Mouse (Mus musculus): ENCODE results near the gene Tnrc18. TPM values are rescaled to one million over a fixed set of nuclear protein-coding genes. Genes with fewer than 3 reads are reported as not detected.
A peak's percentile ranks its signal among the peaks of the same experiment; 100 is the strongest.

Gene Tnrc18
- polyA plus RNA-seq, 1 experiment, result 13.9 TPM

GRCm38 (mm10) chr5:142764306-142764705 is 53.2 kb downstream of the Tnrc18 start:
- Histone ChIP-seq H3K4me1 (ENCODE audit: control insufficient read depth, insufficient read depth, low read length) (peaks cover 3% of the 10 kb centered on the region), H3K27me3 (ENCODE audit: control insufficient read depth, insufficient read depth, low read length, poor library complexity, severe bottlenecking) (no peaks in the 10 kb centered on the region), H3K27ac (ENCODE audit: insufficient read depth, low read length) (no peak overlapping the region), H3K9ac (ENCODE audit: low read depth, poor library complexity, severe bottlenecking) (no peak overlapping the region), H3K4me3 (ENCODE audit: low read depth, low read length) (peak overlapping the region; percentile 19), H3K36me3 (ENCODE audit: control insufficient read depth, insufficient read depth, low read length, poor library complexity, severe bottlenecking) (no peaks in the 10 kb centered on the region), H3K9me3 (replicated peaks; ENCODE audit: control insufficient read depth, insufficient read depth, low read length, poor library complexity, severe bottlenecking) (no peaks in the 10 kb centered on the region)
- TF ChIP-seq POLR2A (IDR thresholded peaks at IDR 0.05; ENCODE audit: insufficient read depth, low read length) (no peak), CTCF (IDR thresholded peaks at IDR 0.05; ENCODE audit: low read depth, low read length) (no peak), EP300 (IDR thresholded peaks at IDR 0.05; ENCODE audit: insufficient read depth, low read depth, low read length) (no peak)

DNA sequence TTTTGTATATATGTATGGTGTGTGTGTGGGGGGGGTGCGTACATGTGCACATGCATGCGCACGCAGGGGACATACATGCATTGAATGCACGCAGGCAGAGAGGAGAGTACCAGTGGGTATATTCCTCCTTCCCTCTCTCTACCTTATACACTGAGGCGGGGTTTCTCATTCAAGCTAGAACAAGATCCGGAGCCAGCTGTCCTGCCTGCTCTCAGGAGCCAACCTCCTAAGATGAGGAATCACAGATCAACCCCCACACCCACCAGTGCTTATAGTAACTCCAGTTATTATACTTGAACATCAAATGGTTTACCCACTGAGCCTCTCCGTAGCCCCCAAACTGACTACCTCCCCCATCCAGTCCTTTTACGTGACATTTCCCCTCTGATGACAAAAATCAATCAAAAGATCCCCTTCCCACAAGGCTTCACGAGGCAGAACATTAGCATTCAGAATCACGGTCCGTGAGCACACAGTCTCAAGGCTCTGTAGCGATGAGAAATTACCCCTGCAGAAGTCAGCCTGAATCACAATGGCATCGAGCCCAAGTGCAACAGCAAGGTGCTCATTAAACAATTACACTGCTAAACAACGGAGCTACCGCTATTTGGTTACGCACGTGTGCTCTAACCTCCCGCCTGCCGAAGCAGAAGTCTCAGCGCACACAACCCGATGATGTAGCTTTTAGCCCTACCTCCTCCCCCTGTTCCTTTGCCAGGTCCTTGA is 55.2 kb downstream of the Tnrc18 start:
- Histone ChIP-seq H3K27ac (ENCODE audit: insufficient read depth, low read length) (no peak overlapping the region), H3K27me3 (ENCODE audit: control insufficient read depth, insufficient read depth, low read length, poor library complexity, severe bottlenecking) (no peaks in the 10 kb centered on the region), H3K36me3 (ENCODE audit: control insufficient read depth, insufficient read depth, low read length, poor library complexity, severe bottlenecking) (no peaks in the 10 kb centered on the region), H3K9ac (ENCODE audit: low read depth, poor library complexity, severe bottlenecking) (no peak overlapping the region), H3K4me1 (ENCODE audit: control insufficient read depth, insufficient read depth, low read length) (no peaks in the 10 kb centered on the region), H3K4me3 (ENCODE audit: low read depth, low read length) (no peak overlapping the region), H3K9me3 (replicated peaks; ENCODE audit: control insufficient read depth, insufficient read depth, low read length, poor library complexity, severe bottlenecking) (no peaks in the 10 kb centered on the region)
- TF ChIP-seq CTCF (IDR thresholded peaks at IDR 0.05; ENCODE audit: low read depth, low read length), result no peak
- TF ChIP-seq EP300 (IDR thresholded peaks at IDR 0.05; ENCODE audit: insufficient read depth, low read depth, low read length), result no peak
- TF ChIP-seq POLR2A (IDR thresholded peaks at IDR 0.05; ENCODE audit: insufficient read depth, low read length), result no peak

- Histone ChIP-seq H3K9ac (ENCODE audit: low read depth, poor library complexity, severe bottlenecking) (no peak overlapping the region), H3K9me3 (replicated peaks; ENCODE audit: control insufficient read depth, insufficient read depth, low read length, poor library complexity, severe bottlenecking) (no peaks in the 10 kb centered on the region), H3K27me3 (ENCODE audit: control insufficient read depth, insufficient read depth, low read length, poor library complexity, severe bottlenecking) (no peaks in the 10 kb centered on the region), H3K4me1 (ENCODE audit: control insufficient read depth, insufficient read depth, low read length) (no peaks in the 10 kb centered on the region), H3K36me3 (ENCODE audit: control insufficient read depth, insufficient read depth, low read length, poor library complexity, severe bottlenecking) (no peaks in the 10 kb centered on the region), H3K27ac (ENCODE audit: insufficient read depth, low read length) (no peak overlapping the region), H3K4me3 (ENCODE audit: low read depth, low read length) (no peak overlapping the region)
- TF ChIP-seq POLR2A (IDR thresholded peaks at IDR 0.05; ENCODE audit: insufficient read depth, low read length), result no peak
- no peak for TF ChIP-seq EP300 (IDR thresholded peaks at IDR 0.05; ENCODE audit: insufficient read depth, low read depth, low read length)
- TF ChIP-seq CTCF (IDR thresholded peaks at IDR 0.05; ENCODE audit: low read depth, low read length), result no peak
Observed at GRCm38 (mm10) chr5:142761326-142761983, 56.0 kb downstream of the Tnrc18 start.

- no peaks in the 10 kb centered on the region for H3K36me3 ChIP-seq (ENCODE audit: control insufficient read depth, insufficient read depth, low read length, poor library complexity, severe bottlenecking)
- no peak overlapping the region for H3K9ac ChIP-seq (ENCODE audit: low read depth, poor library complexity, severe bottlenecking)
- no peaks in the 10 kb centered on the region for H3K27me3 ChIP-seq (ENCODE audit: control insufficient read depth, insufficient read depth, low read length, poor library complexity, severe bottlenecking)
- no peak overlapping the region for H3K27ac ChIP-seq (ENCODE audit: insufficient read depth, low read length)
- H3K4me1 ChIP-seq (ENCODE audit: control insufficient read depth, insufficient read depth, low read length), result no peaks in the 10 kb centered on the region
- H3K4me3 ChIP-seq (ENCODE audit: low read depth, low read length), result no peak overlapping the region
- no peaks in the 10 kb centered on the region for H3K9me3 ChIP-seq (replicated peaks; ENCODE audit: control insufficient read depth, insufficient read depth, low read length, poor library complexity, severe bottlenecking)
- TF ChIP-seq CTCF (IDR thresholded peaks at IDR 0.05; ENCODE audit: low read depth, low read length) (no peak), POLR2A (IDR thresholded peaks at IDR 0.05; ENCODE audit: insufficient read depth, low read length) (no peak), EP300 (IDR thresholded peaks at IDR 0.05; ENCODE audit: insufficient read depth, low read depth, low read length) (no peak)
Observed at GRCm38 (mm10) chr5:142759786-142760185, 57.7 kb downstream of the Tnrc18 start.

DNA sequence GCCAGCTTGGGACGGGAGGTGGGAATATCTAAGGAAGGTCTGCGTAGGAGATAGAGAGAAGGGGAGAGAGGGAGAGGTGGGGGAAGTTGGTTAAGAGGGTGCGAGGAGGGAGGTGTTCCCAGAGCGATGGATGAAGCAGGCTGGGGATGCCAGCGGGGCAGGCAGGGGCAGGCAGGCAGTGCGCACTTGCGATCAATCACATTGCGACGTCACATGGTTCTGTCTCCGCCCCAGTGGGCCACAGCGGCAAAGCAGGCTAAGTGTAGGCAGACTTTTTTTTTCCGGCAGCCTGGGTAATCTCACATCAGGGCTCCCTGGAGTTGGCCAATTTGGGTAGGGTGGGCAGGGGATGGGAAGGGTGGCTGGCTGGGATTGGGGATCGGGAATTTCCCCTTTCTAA is 65.2 kb downstream of the Tnrc18 start:
- TF ChIP-seq POLR2A (IDR thresholded peaks at IDR 0.05; ENCODE audit: insufficient read depth, low read length), result no peak
- no peak for TF ChIP-seq CTCF (IDR thresholded peaks at IDR 0.05; ENCODE audit: low read depth, low read length)
- no peak for TF ChIP-seq EP300 (IDR thresholded peaks at IDR 0.05; ENCODE audit: insufficient read depth, low read depth, low read length)
- Histone ChIP-seq H3K9ac (ENCODE audit: low read depth, poor library complexity, severe bottlenecking) (peak overlapping the region; percentile 8), H3K4me1 (ENCODE audit: control insufficient read depth, insufficient read depth, low read length) (no peaks in the 10 kb centered on the region), H3K36me3 (ENCODE audit: control insufficient read depth, insufficient read depth, low read length, poor library complexity, severe bottlenecking) (no peaks in the 10 kb centered on the region), H3K4me3 (ENCODE audit: low read depth, low read length) (peak overlapping the region; percentile 43), H3K9me3 (replicated peaks; ENCODE audit: control insufficient read depth, insufficient read depth, low read length, poor library complexity, severe bottlenecking) (no peaks in the 10 kb centered on the region), H3K27me3 (ENCODE audit: control insufficient read depth, insufficient read depth, low read length, poor library complexity, severe bottlenecking) (no peaks in the 10 kb centered on the region), H3K27ac (ENCODE audit: insufficient read depth, low read length) (no peak overlapping the region)

GRCm38 (mm10) chr5:142750173-142750572 is 67.3 kb downstream of the Tnrc18 start:
- Histone ChIP-seq H3K27me3 (ENCODE audit: control insufficient read depth, insufficient read depth, low read length, poor library complexity, severe bottlenecking) (no peaks in the 10 kb centered on the region), H3K4me1 (ENCODE audit: control insufficient read depth, insufficient read depth, low read length) (no peaks in the 10 kb centered on the region), H3K9me3 (replicated peaks; ENCODE audit: control insufficient read depth, insufficient read depth, low read length, poor library complexity, severe bottlenecking) (no peaks in the 10 kb centered on the region), H3K27ac (ENCODE audit: insufficient read depth, low read length) (no peak overlapping the region), H3K4me3 (ENCODE audit: low read depth, low read length) (no peak overlapping the region), H3K9ac (ENCODE audit: low read depth, poor library complexity, severe bottlenecking) (no peak overlapping the region), H3K36me3 (ENCODE audit: control insufficient read depth, insufficient read depth, low read length, poor library complexity, severe bottlenecking) (no peaks in the 10 kb centered on the region)
- TF ChIP-seq EP300 (IDR thresholded peaks at IDR 0.05; ENCODE audit: insufficient read depth, low read depth, low read length) (no peak), POLR2A (IDR thresholded peaks at IDR 0.05; ENCODE audit: insufficient read depth, low read length) (no peak), CTCF (IDR thresholded peaks at IDR 0.05; ENCODE audit: low read depth, low read length) (no peak)
